Mouse (Mus musculus) stomach, postnatal 0 days (tissue): ENCODE data around the gene AC134908.4. TPM values are rescaled to one million over a fixed set of nuclear protein-coding genes. Genes with fewer than 3 reads are reported as not detected.
"Not testable (repeated sequence)": the region's sequence is repeated elsewhere in the genome, so short reads cannot be mapped to it uniquely, and the experiment has no call there.

Source experiments
- ATAC-seq: fragments of 200-750 bp; cut with Nextera tagmentation; 2 replicates; pipeline ENCODE4 v1.8.0; 2017; ENCODE audit not compliant: low FRiP score, low TSS enrichment
- DNase-seq: peaks from one replicate; pipeline ENCODE4 v3.0.0-alpha.2; 2016; ENCODE audit warnings: low spot score
- H3K27ac ChIP-seq: fragments of 300-500 bp; sonication (generic); replicated peaks from 2 replicates; pipeline ENCODE4 v1.5.1; 2014; ENCODE audit warnings: mild to moderate bottlenecking, control low read depth
- H3K27me3 ChIP-seq: fragments of 300-500 bp; sonication (generic); 2 replicates; pipeline ENCODE4 v1.6.1; 2014; ENCODE audit warnings: low read length; ENCODE audit not compliant: control insufficient read depth, insufficient read depth
- H3K36me3 ChIP-seq: fragments of 300-500 bp; sonication (generic); 2 replicates; pipeline ENCODE4 v1.6.1; 2014; ENCODE audit warnings: low read length, mixed read lengths; ENCODE audit not compliant: control insufficient read depth, insufficient read depth
- H3K4me1 ChIP-seq: fragments of 300-500 bp; sonication (generic); replicated peaks from 2 replicates; pipeline ENCODE4 v1.6.1; 2014; ENCODE audit warnings: antibody characterized with exemption; ENCODE audit not compliant: control insufficient read depth, insufficient read depth
- H3K4me2 ChIP-seq: fragments of 300-500 bp; sonication (generic); replicated peaks from 2 replicates; pipeline ENCODE4 v1.6.1; 2014; ENCODE audit warnings: low read depth, mild to moderate bottlenecking, control low read depth, moderate library complexity
- H3K4me3 ChIP-seq: fragments of 300-500 bp; sonication (generic); 2 replicates; pipeline ENCODE4 v1.5.1; 2014; ENCODE audit warnings: low read depth, low read length, control low read depth
- H3K9ac ChIP-seq: fragments of 300-500 bp; sonication (generic); 2 replicates; pipeline ENCODE4 v1.6.1; 2014; ENCODE audit warnings: mild to moderate bottlenecking, low read length, control low read depth, mixed read lengths
- H3K9me3 ChIP-seq: fragments of 300-500 bp; sonication (generic); 2 replicates; pipeline ENCODE4 v1.6.1; 2016; ENCODE audit warnings: low read length; ENCODE audit not compliant: control insufficient read depth
- CTCF ChIP-seq: IDR thresholded peaks from 2 replicates; pipeline ENCODE4 v1.5.1; 2016; ENCODE audit warnings: antibody characterized with exemption, low read depth, mild to moderate bottlenecking, moderate library complexity
- EP300 ChIP-seq: optimal IDR thresholded peaks from 2 replicates; pipeline ENCODE3; 2016; ENCODE audit warnings: antibody characterized with exemption
- WGBS: fragments of 180-500 bp; shearing (Covaris S2); extraction: QIAGEN DNeasy Blood & Tissue Kit; methylation state at CpG from one replicate; pipeline ENCODE4 v1.1.7; 2014; 5-methylcytosine and 5-hydroxymethylcytosine counted together
- microRNA-seq: library from miRNA; unstranded; fragments of <30 nt; microRNA quantifications from one replicate; pipeline ENCODE4, GENCODE M21; 2016
- polyA plus RNA-seq: library from polyadenylated mRNA; unstranded; fragments of >200 nt; fragmentation: Nextera tagmentation; extraction: Ambion mirVana; gene quantifications from 2 replicates; pipeline ENCODE4 v1.2.1, GENCODE M21; 2015

The AC134908.4 gene
- polyA plus RNA-seq, 1 experiment from 2014 or later = 0.65 TPM

DNA sequence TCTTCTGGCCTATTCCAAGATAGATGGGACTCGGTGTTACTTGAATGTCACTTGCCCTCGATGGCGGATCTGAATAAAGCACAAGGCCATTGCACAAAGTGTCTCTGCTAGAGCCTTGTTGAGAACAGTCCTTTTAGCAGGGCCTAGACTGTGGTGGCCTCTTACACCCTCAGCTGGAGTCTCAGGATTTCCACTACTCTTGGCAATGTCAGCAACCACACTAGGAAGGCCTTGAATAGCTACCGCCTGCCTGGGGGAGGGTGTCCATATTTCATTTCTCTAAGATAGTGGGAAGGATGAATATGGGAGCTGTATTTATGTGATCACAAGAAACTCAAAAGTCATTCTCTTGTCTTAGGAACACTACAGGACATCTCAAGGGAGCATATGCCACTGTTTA lies 47.2 kb downstream of the AC134908.4 start:
- H3K4me1 ChIP-seq = no peaks in the 10 kb centered on the region
- H3K27ac ChIP-seq = no peak overlapping the region
- H3K4me3 ChIP-seq = no peak overlapping the region
- H3K27me3 ChIP-seq = no peaks in the 10 kb centered on the region
- 88% methylated on average over 4 of the region's 4 CpGs for WGBS
- no peaks in the 10 kb centered on the region for H3K9me3 ChIP-seq
- DNase-seq (no peak), ATAC-seq (no peak)
- no peak for TF ChIP-seq EP300
- no peak for TF ChIP-seq CTCF
- no peak overlapping the region for H3K4me2 ChIP-seq
- no peak overlapping the region for H3K9ac ChIP-seq
- H3K36me3 ChIP-seq = no peaks in the 10 kb centered on the region

DNA sequence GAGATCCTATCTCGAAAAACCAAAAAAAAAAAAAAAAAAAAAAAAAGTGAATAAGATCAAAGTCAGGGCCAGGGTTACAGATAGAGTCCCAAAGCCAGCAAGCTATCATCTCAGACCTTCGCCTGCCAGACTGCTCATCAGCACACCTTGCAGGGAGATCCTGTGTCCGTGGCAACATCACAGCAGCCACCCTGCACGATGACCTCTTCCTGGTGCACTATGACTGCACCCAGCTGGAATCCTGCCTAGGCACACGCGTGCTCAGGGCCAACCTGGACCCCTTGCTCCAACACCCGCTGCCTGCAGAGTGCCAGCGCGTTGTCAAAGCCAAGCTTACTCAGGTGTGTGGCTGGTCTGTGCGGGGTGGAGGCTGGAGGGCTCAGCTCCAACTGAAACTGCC lies 51.1 kb downstream of the AC134908.4 start:
- H3K27ac ChIP-seq = no peak overlapping the region
- no peaks in the 10 kb centered on the region for H3K9me3 ChIP-seq
- H3K4me2 ChIP-seq = no peak overlapping the region
- H3K9ac ChIP-seq = no peak overlapping the region
- no peak for ATAC-seq
- H3K4me3 ChIP-seq = no peak overlapping the region
- no peaks in the 10 kb centered on the region for H3K36me3 ChIP-seq
- WGBS = 69% methylated on average over 10 of the region's 10 CpGs
- no peaks in the 10 kb centered on the region for H3K4me1 ChIP-seq
- DNase-seq = no peak
- TF ChIP-seq CTCF = no peak
- TF ChIP-seq EP300 = no peak
- H3K27me3 ChIP-seq = no peaks in the 10 kb centered on the region

DNA sequence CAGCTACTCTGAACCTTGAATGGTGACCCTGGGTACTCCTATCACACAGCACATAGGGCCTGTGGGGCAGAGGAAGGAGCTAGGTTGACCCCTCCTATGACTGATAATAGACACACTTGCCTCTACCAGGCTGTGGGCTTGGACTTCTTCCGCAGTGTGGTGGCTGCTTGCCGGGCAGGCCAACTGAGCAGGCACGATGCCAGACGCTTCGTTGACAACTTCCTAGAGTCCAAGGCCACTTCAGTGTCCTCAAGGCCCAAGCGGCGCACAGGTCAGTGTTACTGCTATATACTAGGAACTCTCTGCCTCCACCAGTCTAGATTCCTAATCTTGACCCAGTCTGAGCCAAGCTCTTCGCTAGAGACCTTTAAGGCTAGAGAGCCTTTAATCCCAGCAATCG lies 51.6 kb downstream of the AC134908.4 start:
- no peak for DNase-seq
- 93% methylated on average over 9 of the region's 9 CpGs for WGBS
- Histone ChIP-seq H3K4me1 (no peaks in the 10 kb centered on the region), H3K4me2 (no peak overlapping the region), H3K36me3 (no peaks in the 10 kb centered on the region), H3K4me3 (no peak overlapping the region), H3K27ac (no peak overlapping the region), H3K9me3 (no peaks in the 10 kb centered on the region), H3K27me3 (no peaks in the 10 kb centered on the region), H3K9ac (no peak overlapping the region)
- ATAC-seq = no peak
- TF ChIP-seq CTCF (no peak), EP300 (no peak)

DNA sequence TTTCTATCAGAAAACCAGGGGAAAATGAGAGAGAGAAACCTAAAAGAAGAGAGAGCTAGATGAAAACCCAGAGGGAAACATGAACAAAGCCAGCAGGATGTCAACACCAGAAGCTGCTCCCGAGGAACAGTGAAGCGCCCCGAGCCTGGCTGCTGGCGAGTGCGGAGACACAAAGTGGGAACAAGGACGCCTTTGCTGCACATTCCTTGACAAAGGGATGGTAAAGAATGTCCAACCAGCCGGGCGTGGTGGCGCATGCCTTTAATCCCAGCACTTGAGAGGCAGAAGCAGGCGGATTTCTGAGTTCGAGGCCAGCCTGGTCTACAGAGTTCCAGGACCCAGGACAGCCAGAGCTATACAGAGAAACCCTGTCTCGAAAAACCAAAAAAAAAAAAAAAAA lies 54.0 kb downstream of the AC134908.4 start:
- not testable (repeated sequence) for DNase-seq, H3K27me3 ChIP-seq, H3K36me3 ChIP-seq, H3K4me3 ChIP-seq, H3K27ac ChIP-seq, H3K4me1 ChIP-seq, H3K9me3 ChIP-seq, H3K9ac ChIP-seq, H3K4me2 ChIP-seq, ATAC-seq
- 77% methylated on average over 12 of the region's 12 CpGs for WGBS

Small RNAs within 50 kb of the gene (microRNA-seq; reads per million reads assigned to microRNA genes)
- not detected for gene Gm25083
- 1.3 reads per million for gene Mir3082
- gene Mir6966 = not detected

Other genes with a start within 250 kb of the AC134908.4 start
- gene Sox8, start 225.0 kb downstream of the AC134908.4 start, polyA plus RNA-seq = 1.4 and 1.6 TPM in 2 replicates
- 16.3 and 17.7 TPM in 2 replicates for gene Lmf1, start 216.6 kb downstream of the AC134908.4 start, polyA plus RNA-seq
- gene Gng13, start 78.5 kb downstream of the AC134908.4 start, polyA plus RNA-seq = 1.4 and 1.7 TPM in 2 replicates
- gene Chtf18, start 68.2 kb downstream of the AC134908.4 start, polyA plus RNA-seq = 4.2 and 5.4 TPM in 2 replicates
- gene Rpusd1, start 68.0 kb downstream of the AC134908.4 start, polyA plus RNA-seq = 10.3 and 10.5 TPM in 2 replicates
- gene Mslnl, start 59.6 kb downstream of the AC134908.4 start, polyA plus RNA-seq = 0.05 and 0.10 TPM in 2 replicates
- gene Msln, start 41.3 kb downstream of the AC134908.4 start, polyA plus RNA-seq = 54.8 and 70.6 TPM in 2 replicates
- gene Narfl, start 21.9 kb downstream of the AC134908.4 start, polyA plus RNA-seq = 19.1 and 20.9 TPM in 2 replicates
- 37.5 and 40.2 TPM in 2 replicates for gene Haghl, start 10.0 kb downstream of the AC134908.4 start, polyA plus RNA-seq
- 0.23 and 0.24 TPM in 2 replicates for gene Ccdc78, start 9.1 kb downstream of the AC134908.4 start, polyA plus RNA-seq
- gene Fam173a, start 2.8 kb downstream of the AC134908.4 start, polyA plus RNA-seq = 91.0 and 94.7 TPM in 2 replicates
- gene Metrn, start 1.5 kb upstream of the AC134908.4 start, polyA plus RNA-seq = 18.7 and 19.0 TPM in 2 replicates
- 1.3 and 1.9 TPM in 2 replicates for gene Fbxl16, start 13.4 kb upstream of the AC134908.4 start, polyA plus RNA-seq
- 10.8 and 12.5 TPM in 2 replicates for gene Wdr24, start 28.0 kb upstream of the AC134908.4 start, polyA plus RNA-seq
- 29.7 and 31.5 TPM in 2 replicates for gene Jmjd8, start 33.2 kb upstream of the AC134908.4 start, polyA plus RNA-seq
- 215 and 224 TPM in 2 replicates for gene Stub1, start 37.7 kb upstream of the AC134908.4 start, polyA plus RNA-seq
- gene Rhbdl1, start 41.6 kb upstream of the AC134908.4 start, polyA plus RNA-seq = 3.1 and 4.3 TPM in 2 replicates
- 1.8 and 2.3 TPM in 2 replicates for gene Gm20683, start 46.1 kb upstream of the AC134908.4 start, polyA plus RNA-seq
- gene Rhot2, start 49.2 kb upstream of the AC134908.4 start, polyA plus RNA-seq = 10.7 and 13.2 TPM in 2 replicates
- 4.1 and 4.2 TPM in 2 replicates for gene Wdr90, start 65.8 kb upstream of the AC134908.4 start, polyA plus RNA-seq
- 52.4 and 59.9 TPM in 2 replicates for gene Mcrip2, start 73.1 kb upstream of the AC134908.4 start, polyA plus RNA-seq
- 52.9 and 54.1 TPM in 2 replicates for gene Mettl26, start 79.4 kb upstream of the AC134908.4 start, polyA plus RNA-seq
- 0.35 and 0.38 TPM in 2 replicates for gene Wfikkn1, start 85.2 kb upstream of the AC134908.4 start, polyA plus RNA-seq
- 20.2 TPM in 2 replicates for gene Rab40c, start 124.1 kb upstream of the AC134908.4 start, polyA plus RNA-seq
- gene Pigq, start 149.3 kb upstream of the AC134908.4 start, polyA plus RNA-seq = 25.4 and 29.9 TPM in 2 replicates
- not detected in 2 replicates for gene Nhlrc4, start 149.3 kb upstream of the AC134908.4 start, polyA plus RNA-seq
- 0.06 TPM in 1 of 2 replicates, not detected in the other for gene A930017K11Rik, start 156.9 kb upstream of the AC134908.4 start, polyA plus RNA-seq
- gene Capn15, start 190.1 kb upstream of the AC134908.4 start, polyA plus RNA-seq = 12.5 and 13.7 TPM in 2 replicates